Mouse (Mus musculus) CH12.LX (cell line): Measurements from ENCODE around the gene Arhgap29. TPM values are rescaled to one million over a fixed set of nuclear protein-coding genes. Genes with fewer than 3 reads are reported as not detected.

Experiments used
- DNase-seq: peaks from one replicate; pipeline ENCODE4 v3.0.0-alpha.2; 2013; ENCODE audit errors: extremely low read depth
- H3K27ac ChIP-seq: 2 replicates; pipeline ENCODE4 v1.5.1; 2012; ENCODE audit warnings: low read depth, mild to moderate bottlenecking, control low read depth, moderate library complexity; ENCODE audit not compliant: insufficient read depth
- H3K27me3 ChIP-seq: replicated peaks from 2 replicates; pipeline ENCODE3; 2012; ENCODE audit warnings: inconsistent platforms
- H3K36me3 ChIP-seq, 2 experiments: replicated peaks in 1 of 2; 2 replicates each; pipeline versions ENCODE3 to v1.6.1; 2012; ENCODE audit warnings: inconsistent platforms in 1 of 2, low read length in 1 of 2, mild to moderate bottlenecking in 1 of 2, mixed read lengths in 1 of 2, moderate library complexity in 1 of 2; ENCODE audit not compliant: control insufficient read depth in 1 of 2, insufficient read depth in 1 of 2
- H3K4me1 ChIP-seq, 2 experiments: 2 replicates each; pipeline ENCODE4 v1.6.1; 2012; ENCODE audit warnings: inconsistent platforms in 1 of 2, moderate library complexity in 1 of 2; ENCODE audit not compliant: insufficient read depth in 2 of 2, control insufficient read depth in 1 of 2
- H3K4me2 ChIP-seq: 2 replicates; pipeline ENCODE4 v1.6.1; 2012; ENCODE audit warnings: low read depth, mild to moderate bottlenecking, control low read depth; ENCODE audit not compliant: poor library complexity, insufficient read depth, severe bottlenecking
- H3K4me3 ChIP-seq, 3 experiments: fragments of 150-350 bp in 1 of 3; sonication (generic) in 1 of 3; replicated peaks in 1 of 3; 2 replicates each; pipeline versions ENCODE3 to v1.5.1; 2011 to 2012; ENCODE audit warnings: low read depth in 2 of 3, low read length in 2 of 3, mild to moderate bottlenecking in 2 of 3, moderate library complexity in 2 of 3, control low read depth in 1 of 3, improper control_type of control experiment in 1 of 3, inconsistent platforms in 1 of 3, mixed read lengths in 1 of 3; ENCODE audit not compliant: poor library complexity in 1 of 3
- H3K79me2 ChIP-seq: replicated peaks from 2 replicates; pipeline ENCODE4 v1.6.1; 2012; ENCODE audit warnings: mild to moderate bottlenecking, moderate library complexity; ENCODE audit not compliant: control insufficient read depth, poor library complexity, insufficient read depth, severe bottlenecking; ENCODE audit errors: extremely low read depth
- H3K9ac ChIP-seq: 2 replicates; pipeline ENCODE4 v1.6.1; 2012; ENCODE audit warnings: low read depth, mild to moderate bottlenecking, control low read depth, moderate library complexity; ENCODE audit not compliant: insufficient read depth
- H3K9me3 ChIP-seq: replicated peaks from 2 replicates; pipeline ENCODE3; 2012; ENCODE audit warnings: low read length, inconsistent platforms, mixed read lengths
- BHLHE40 ChIP-seq: IDR thresholded peaks from 2 replicates; pipeline ENCODE4 v1.6.1; 2011; ENCODE audit warnings: mild to moderate bottlenecking, low read depth, low read length, improper control_type of control experiment
- CTCF ChIP-seq, 2 experiments: IDR thresholded peaks in 1 of 2; conservative IDR thresholded peaks in 1 of 2; 2 replicates each; pipeline ENCODE4 v1.5.1; 2011 to 2012; ENCODE audit warnings: low read depth in 2 of 2, low read length in 2 of 2, improper control_type of control experiment in 1 of 2, inconsistent platforms in 1 of 2, mild to moderate bottlenecking in 1 of 2, moderate library complexity in 1 of 2
- E2F4 ChIP-seq: IDR thresholded peaks from 2 replicates; pipeline ENCODE4 v1.6.1; 2011; ENCODE audit warnings: low read depth, low read length, improper control_type of control experiment; ENCODE audit not compliant: insufficient replicate concordance
- GABPA ChIP-seq: IDR thresholded peaks from 2 replicates; pipeline ENCODE4 v1.6.1; 2012; ENCODE audit warnings: low read depth, low read length, improper control_type of control experiment, inconsistent platforms; ENCODE audit not compliant: insufficient replicate concordance
- HCFC1 ChIP-seq: IDR thresholded peaks from 2 replicates; pipeline ENCODE4 v1.6.1; 2012; ENCODE audit warnings: low read depth, mild to moderate bottlenecking, inconsistent platforms, low read length, improper control_type of control experiment
- JUN ChIP-seq: IDR thresholded peaks from 2 replicates; pipeline ENCODE4 v1.6.1; 2011; ENCODE audit warnings: low read depth, mild to moderate bottlenecking, low read length, improper control_type of control experiment, moderate library complexity; ENCODE audit not compliant: insufficient read depth
- KAT2A ChIP-seq: IDR thresholded peaks from 2 replicates; pipeline ENCODE4 v1.6.1; 2012; ENCODE audit warnings: low read length, improper control_type of control experiment, inconsistent platforms; ENCODE audit not compliant: insufficient replicate concordance
- MAX ChIP-seq: IDR thresholded peaks from 2 replicates; pipeline ENCODE4 v1.6.1; 2011; ENCODE audit warnings: low read length, improper control_type of control experiment
- MXI1 ChIP-seq: IDR thresholded peaks from 2 replicates; pipeline ENCODE4 v1.6.1; 2011; ENCODE audit warnings: mild to moderate bottlenecking, low read depth, low read length, improper control_type of control experiment
- MYC ChIP-seq: IDR thresholded peaks from 2 replicates; pipeline ENCODE4 v1.6.1; 2011; ENCODE audit warnings: low read depth, mild to moderate bottlenecking, improper control_type of control experiment, low read length
- NELFE ChIP-seq: IDR thresholded peaks from 2 replicates; pipeline ENCODE4 v1.6.1; 2011; ENCODE audit warnings: low read depth, low read length, improper control_type of control experiment
- NRF1 ChIP-seq: IDR thresholded peaks from 2 replicates; pipeline ENCODE4 v1.6.1; 2014; ENCODE audit warnings: low read depth, mild to moderate bottlenecking, inconsistent platforms, low read length, improper control_type of control experiment, moderate library complexity
- POLR2AphosphoS2 ChIP-seq: IDR thresholded peaks from 2 replicates; pipeline ENCODE4 v1.6.1; 2011; ENCODE audit warnings: low read depth, low read length, improper control_type of control experiment
- RAD21 ChIP-seq: IDR thresholded peaks from 2 replicates; pipeline ENCODE4 v1.6.1; 2011; ENCODE audit warnings: low read depth, mild to moderate bottlenecking, low read length, improper control_type of control experiment, moderate library complexity
- RCOR1 ChIP-seq: conservative IDR thresholded peaks from 2 replicates; pipeline ENCODE4 v1.6.1; 2012; ENCODE audit warnings: low read depth, mild to moderate bottlenecking, inconsistent platforms, low read length, improper control_type of control experiment
- SMC3 ChIP-seq: IDR thresholded peaks from 2 replicates; pipeline ENCODE4 v1.6.1; 2011; ENCODE audit warnings: low read depth, low read length, improper control_type of control experiment
- TBP ChIP-seq: conservative IDR thresholded peaks from 2 replicates; pipeline ENCODE4 v1.6.1; 2011; ENCODE audit warnings: low read depth, low read length, improper control_type of control experiment
- USF1 ChIP-seq: IDR thresholded peaks from 2 replicates; pipeline ENCODE4 v1.6.1; 2014; ENCODE audit warnings: low read depth, mild to moderate bottlenecking, inconsistent platforms, low read length, improper control_type of control experiment
- USF2 ChIP-seq: conservative IDR thresholded peaks from 2 replicates; pipeline ENCODE4 v1.6.1; 2011; ENCODE audit warnings: low read depth, low read length, improper control_type of control experiment
- ZKSCAN1 ChIP-seq: IDR thresholded peaks from 2 replicates; pipeline ENCODE4 v1.6.1; 2012; ENCODE audit warnings: low read depth, inconsistent platforms, low read length, improper control_type of control experiment, borderline replicate concordance
- ZMIZ1 ChIP-seq: IDR thresholded peaks from 2 replicates; pipeline ENCODE4 v1.6.1; 2012; ENCODE audit warnings: low read depth, mild to moderate bottlenecking, inconsistent platforms, low read length, improper control_type of control experiment
- ZNF384 ChIP-seq: IDR thresholded peaks from 2 replicates; pipeline ENCODE4 v1.6.1; 2012; ENCODE audit warnings: low read depth, low read length, improper control_type of control experiment, inconsistent platforms
- dilution Hi-C: fragments of 300-500 bp; cut with MboI; formaldehyde crosslinking; loops from 2 replicates; pipeline ENCODE4 v1.14.3; 2020; ENCODE audit warnings: low sequenced_read_pairs; ENCODE audit not compliant: extremely low pct_unique_long_range_greater_than_20kb, extremely low pct_ligation_motif_present
- in situ Hi-C: fragments of 300-500 bp; cut with MboI; formaldehyde crosslinking; loops from 3 replicates; pipeline ENCODE4 v1.14.3; 2019; ENCODE audit warnings: low sequenced_read_pairs, low pct_ligation_motif_present, low pct_unique_long_range_greater_than_20kb, mixed read lengths
- polyA plus RNA-seq: library from polyadenylated mRNA; unstranded; fragments of >175 nt; gene quantifications from 2 replicates; pipeline ENCODE4 v1.2.1, GENCODE M21; 2012; ENCODE audit warnings: low read depth; ENCODE audit not compliant: insufficient read length
- total RNA-seq, 2 experiments: library from RNA; depleted of rRNA; stranded (reverse); fragments of 300-350 nt in 1 of 2; fragments of >200 nt in 1 of 2; gene quantifications; 2 replicates each; pipeline ENCODE4 v1.2.3; 2012 to 2014

The Arhgap29 gene
- total and polyA plus RNA-seq, 3 experiments: 19.7 to 53.7 (median 37.0) TPM

GRCm38 (mm10) chr3:122047921-122048861 lies 95.8 kb downstream of the Arhgap29 start:
- no peak for DNase-seq
- H3K9ac ChIP-seq: no peak overlapping the region
- no peak overlapping the region for H3K4me3 ChIP-seq
- H3K36me3 ChIP-seq: no peaks in the 10 kb centered on the region
- in situ Hi-C loops: no loop called here
- no peak overlapping the region for H3K4me2 ChIP-seq
- TF ChIP-seq SMC3 (no peak), ZKSCAN1 (no peak), RCOR1 (no peak), MXI1 (no peak), MYC (no peak), CTCF (conservative IDR thresholded peaks at IDR 0.05 in 1 of 2, IDR thresholded peaks at IDR 0.05 in 1 of 2; ENCODE audit: low read depth in 2 of 2, low read length in 2 of 2) (no peak), NRF1 (no peak), NELFE (no peak), GABPA (no peak), JUN (no peak), E2F4 (no peak), ZNF384 (no peak), POLR2AphosphoS2 (no peak), USF2 (no peak), KAT2A (no peak), RAD21 (no peak), MAX (no peak), HCFC1 (no peak)
- TF ChIP-seq, all 38 proteins: peak for 0
- Histone ChIP-seq H3K27me3 (no peaks in the 10 kb centered on the region), H3K27ac (no peak overlapping the region), H3K79me2 (no peaks in the 10 kb centered on the region), H3K9me3 (no peaks in the 10 kb centered on the region), H3K4me1 (peaks cover 6 to 25% of the 10 kb centered on the region in 2 experiments)
- dilution Hi-C loops: no loop called here

- DNase-seq: peak; percentile 9
- Histone ChIP-seq H3K4me2 (no peak overlapping the region), H3K4me3 (no peak overlapping the region), H3K27me3 (no peaks in the 10 kb centered on the region), H3K9me3 (no peaks in the 10 kb centered on the region), H3K79me2 (no peaks in the 10 kb centered on the region), H3K4me1 (peaks cover 6 to 22% of the 10 kb centered on the region in 2 experiments), H3K27ac (no peak overlapping the region), H3K36me3 (no peaks in the 10 kb centered on the region), H3K9ac (no peak overlapping the region)
- in situ Hi-C loops (no loop called here), dilution Hi-C loops (no loop called here)
- no peak for TF ChIP-seq MXI1
- no peak for TF ChIP-seq ZMIZ1
- TF ChIP-seq BHLHE40: peak; percentile 75
- no peak for TF ChIP-seq MYC
- TF ChIP-seq USF1: no peak
- TF ChIP-seq TBP: no peak
- no peak for TF ChIP-seq GABPA
Measured at GRCm38 (mm10) chr3:122049158-122049557, 96.8 kb downstream of the Arhgap29 start.
